Mouse (Mus musculus): ENCODE results near the gene Platr17.
A peak's percentile ranks its signal among the peaks of the same experiment; 100 is the strongest.
"Not testable (repeated sequence)": the region's sequence is repeated elsewhere in the genome, so short reads cannot be mapped to it uniquely, and the experiment has no call there.

Platr17 gene

GRCm38 (mm10) chr17:33904835-33905234 lies at the start of gene Platr17:
Gene Platr17 (plus strand): TSS chr17:33905135.
- not testable (repeated sequence) for DNase-seq

DNA sequence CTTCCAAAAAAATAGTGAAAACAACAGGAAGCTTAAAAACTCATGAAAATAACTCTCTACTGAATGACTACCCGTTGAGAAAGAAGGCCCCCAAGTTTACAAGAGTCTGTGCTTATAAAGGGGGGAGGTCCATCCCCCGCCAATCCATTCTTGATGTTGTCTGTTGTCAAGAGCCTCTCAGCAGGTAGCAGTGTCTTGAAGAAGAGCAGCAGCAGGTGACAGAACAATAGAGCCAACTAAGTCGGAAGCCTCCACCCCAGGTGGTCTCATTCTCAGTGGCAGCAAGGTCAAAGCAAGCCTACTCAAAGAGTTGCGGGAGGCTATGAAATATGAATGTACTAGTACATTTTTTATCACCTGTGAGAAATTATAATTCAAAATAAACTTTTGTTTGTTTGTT lies 47.1 kb upstream of the Platr17 start:
- DNase-seq = no peak

DNA sequence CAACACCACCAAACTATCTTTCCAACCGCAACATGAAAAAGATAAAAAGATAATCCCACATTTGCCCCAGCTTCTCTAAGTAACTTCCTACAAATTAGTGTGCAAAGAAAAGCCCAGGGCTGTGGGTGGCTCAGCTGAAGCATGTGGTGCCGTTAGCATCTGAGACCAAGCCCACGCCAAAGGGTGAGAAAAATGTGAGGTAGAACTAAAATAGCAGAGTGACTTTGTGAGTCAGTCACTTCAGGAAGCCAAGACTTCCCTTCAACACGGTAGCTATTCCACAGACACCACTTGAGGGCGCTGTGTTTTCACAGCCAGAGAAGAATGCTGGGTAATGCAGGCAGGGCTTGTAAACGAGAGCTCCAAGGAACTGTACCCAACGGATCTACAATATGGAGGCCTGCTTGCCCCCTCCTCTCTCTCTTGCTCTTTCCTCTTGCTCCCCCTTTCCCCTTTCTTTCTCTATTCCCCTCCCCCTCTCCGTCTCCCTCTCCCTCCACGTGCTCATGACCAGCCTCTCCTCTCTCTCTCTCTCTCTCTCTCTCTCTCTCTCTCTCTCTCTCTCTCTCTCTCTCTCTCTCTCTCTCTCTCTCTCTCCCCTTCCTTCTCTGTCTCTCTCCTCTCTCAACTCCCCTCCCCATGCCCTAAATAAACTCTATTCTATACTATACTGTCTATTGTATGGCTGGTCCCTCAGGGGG lies 39.5 kb upstream of the Platr17 start:
- no peak for DNase-seq

GRCm38 (mm10) chr17:33873537-33873936 lies 31.4 kb upstream of the Platr17 start, which contains the start of gene Gm7029:
Gene Gm7029 (plus strand): TSS chr17:33873837.
- not testable (repeated sequence) for DNase-seq

DNA sequence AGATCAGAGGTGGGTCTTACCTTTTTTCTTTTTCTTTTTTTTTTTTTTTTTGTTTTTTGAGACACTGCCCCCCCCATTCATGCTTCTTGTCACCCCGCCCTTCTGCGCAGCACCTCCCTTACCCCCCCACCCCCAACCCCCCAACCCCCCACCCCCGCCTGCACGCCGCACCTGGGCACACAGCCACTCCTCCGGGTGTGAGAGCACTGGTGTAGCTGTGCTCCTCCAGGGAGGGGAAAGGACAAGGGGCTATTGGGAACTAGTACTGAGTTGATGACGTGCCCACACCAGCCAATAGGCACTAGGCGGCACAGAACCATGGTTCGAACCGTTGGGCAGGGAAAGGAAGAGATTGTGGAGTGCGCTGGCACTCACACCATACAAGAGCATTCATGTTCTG lies 30.5 kb upstream of the Platr17 start:
- no peak for DNase-seq

- DNase-seq = not testable (repeated sequence)
These were observed 29.1 kb upstream of the Platr17 start for GRCm38 (mm10) chr17:33875797-33876196.

DNA sequence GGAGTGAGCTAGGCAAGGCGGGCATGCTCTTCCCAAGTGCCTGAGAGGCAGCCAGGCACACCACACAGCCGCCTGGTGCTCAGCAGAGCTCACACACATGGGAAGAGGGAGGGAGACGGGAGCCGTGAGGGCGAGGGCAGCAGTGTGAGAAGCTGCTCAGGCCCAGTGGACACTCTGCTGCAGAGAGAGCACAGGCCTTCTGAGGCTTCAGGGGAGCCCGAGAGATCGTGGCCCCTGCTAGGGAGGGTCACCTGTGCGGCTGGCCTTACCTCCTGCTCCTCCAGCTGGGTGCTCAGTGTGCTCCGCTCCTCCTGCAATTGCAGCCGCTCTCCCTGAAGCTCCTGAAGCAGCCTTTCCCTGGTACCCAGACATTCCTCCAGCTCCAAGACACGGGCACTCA lies 20.6 kb upstream of the Platr17 start:
- DNase-seq = not testable (repeated sequence)

GRCm38 (mm10) chr17:33887802-33888201 lies 17.1 kb upstream of the Platr17 start:
- DNase-seq = not testable (repeated sequence)

DNA sequence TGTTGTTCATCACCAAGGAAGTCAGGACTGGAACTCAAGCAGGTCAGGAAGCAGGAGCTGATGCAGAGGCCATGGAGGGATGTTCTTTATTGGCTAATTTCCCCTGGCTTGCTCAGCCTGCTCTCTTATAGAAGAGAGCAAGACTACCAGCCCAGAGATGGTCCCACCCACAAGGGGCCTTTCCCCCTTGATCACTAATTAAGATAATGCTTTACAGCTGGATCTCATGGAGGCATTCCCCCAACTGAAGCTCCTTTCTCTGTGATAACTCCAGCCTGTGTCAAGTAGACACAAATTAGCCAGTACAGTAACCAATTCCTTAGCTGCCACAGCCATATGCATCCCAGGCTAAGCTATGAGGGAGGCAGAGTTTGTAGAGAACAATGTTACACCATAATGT lies 16.7 kb upstream of the Platr17 start:
- DNase-seq = not testable (repeated sequence)

GRCm38 (mm10) chr17:33889941-33890532 lies 14.9 kb upstream of the Platr17 start:
- DNase-seq = not testable (repeated sequence)

GRCm38 (mm10) chr17:33890533-33891059 lies 14.3 kb upstream of the Platr17 start, which contains the start of gene Kifc1:
Gene Kifc1 (minus strand): TSS chr17:33890661.
- peak; percentile 99 for DNase-seq

DNA sequence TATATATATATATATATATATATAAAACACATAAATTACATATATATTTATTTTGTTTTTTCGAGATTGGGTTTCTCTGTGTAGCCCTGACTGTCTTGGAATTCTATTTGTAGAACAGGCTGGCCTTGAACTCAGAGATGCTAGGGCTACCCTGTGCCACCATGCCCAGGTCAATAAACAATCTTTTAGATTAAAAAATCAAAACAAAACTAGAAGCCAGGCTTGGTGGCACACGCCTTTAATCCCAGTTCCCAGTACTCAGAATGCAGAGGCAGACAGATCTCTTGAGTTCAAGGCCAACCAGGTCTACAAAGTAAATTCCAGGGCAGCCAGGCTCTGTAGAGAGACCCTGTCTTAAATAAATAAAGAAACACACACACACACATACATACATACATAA lies 13.6 kb upstream of the Platr17 start:
- no peak for DNase-seq

- peak; percentile 22 for DNase-seq
These were observed 13.0 kb upstream of the Platr17 start for GRCm38 (mm10) chr17:33891892-33892291.

- no peak for DNase-seq
These were observed 12.5 kb upstream of the Platr17 start for GRCm38 (mm10) chr17:33892429-33892828.

GRCm38 (mm10) chr17:33893011-33893410 lies 11.9 kb upstream of the Platr17 start:
- DNase-seq = not testable (repeated sequence)

DNA sequence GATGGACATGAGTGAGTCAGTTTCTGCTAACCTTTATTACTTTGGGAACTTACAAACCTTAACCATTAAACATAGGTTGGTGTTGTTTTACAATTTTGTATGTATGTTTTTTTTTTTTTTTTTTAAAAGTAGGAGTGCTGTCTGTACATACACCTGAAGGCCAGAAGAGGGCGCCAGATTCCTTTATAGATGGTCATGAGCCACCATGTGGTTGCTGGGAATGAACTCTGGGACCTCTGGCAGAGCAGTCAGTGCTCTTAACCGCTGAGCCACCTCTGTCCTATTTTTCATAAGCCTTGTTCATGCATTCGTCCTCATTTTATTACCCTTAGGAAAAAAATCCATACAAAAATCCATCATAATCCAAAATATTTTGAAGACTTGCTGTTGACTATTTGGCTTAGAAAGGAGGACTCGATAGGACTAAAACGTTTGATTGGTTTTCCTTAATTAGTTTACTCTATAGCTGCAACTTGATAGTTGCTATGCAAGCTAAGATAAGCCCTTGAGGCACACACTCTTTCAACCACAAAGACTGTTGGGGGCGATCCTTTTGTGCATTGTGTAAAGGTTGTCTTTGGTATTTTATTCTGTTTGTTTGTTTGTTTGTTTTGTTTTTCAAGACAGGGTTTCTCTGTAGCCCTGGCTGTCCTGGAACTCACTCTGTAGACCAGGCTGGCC lies 7.7 kb upstream of the Platr17 start:
- DNase-seq = peak; percentile 28

- DNase-seq = not testable (repeated sequence)
These were observed 6.7 kb upstream of the Platr17 start for GRCm38 (mm10) chr17:33898193-33898592.

DNA sequence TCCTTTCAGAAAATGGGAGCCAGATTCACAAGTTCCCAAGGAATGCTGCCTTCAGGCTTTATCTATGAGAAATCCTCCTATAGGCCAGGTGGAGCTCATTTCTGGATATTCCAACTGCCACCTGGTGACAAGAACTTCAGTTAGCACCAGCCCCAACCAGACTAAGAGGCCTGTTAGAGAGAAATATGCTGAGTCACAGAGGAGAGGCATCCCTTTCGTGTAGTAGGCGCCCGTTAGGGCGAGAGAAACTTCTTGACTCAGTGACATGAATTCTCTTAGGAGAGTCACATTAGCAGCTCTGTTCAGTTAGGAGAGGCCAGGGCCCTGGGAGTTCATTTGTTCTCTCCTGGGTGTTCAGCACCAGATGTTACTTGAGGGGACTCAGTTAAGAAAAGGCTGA lies 5.3 kb upstream of the Platr17 start:
- DNase-seq = no peak

DNA sequence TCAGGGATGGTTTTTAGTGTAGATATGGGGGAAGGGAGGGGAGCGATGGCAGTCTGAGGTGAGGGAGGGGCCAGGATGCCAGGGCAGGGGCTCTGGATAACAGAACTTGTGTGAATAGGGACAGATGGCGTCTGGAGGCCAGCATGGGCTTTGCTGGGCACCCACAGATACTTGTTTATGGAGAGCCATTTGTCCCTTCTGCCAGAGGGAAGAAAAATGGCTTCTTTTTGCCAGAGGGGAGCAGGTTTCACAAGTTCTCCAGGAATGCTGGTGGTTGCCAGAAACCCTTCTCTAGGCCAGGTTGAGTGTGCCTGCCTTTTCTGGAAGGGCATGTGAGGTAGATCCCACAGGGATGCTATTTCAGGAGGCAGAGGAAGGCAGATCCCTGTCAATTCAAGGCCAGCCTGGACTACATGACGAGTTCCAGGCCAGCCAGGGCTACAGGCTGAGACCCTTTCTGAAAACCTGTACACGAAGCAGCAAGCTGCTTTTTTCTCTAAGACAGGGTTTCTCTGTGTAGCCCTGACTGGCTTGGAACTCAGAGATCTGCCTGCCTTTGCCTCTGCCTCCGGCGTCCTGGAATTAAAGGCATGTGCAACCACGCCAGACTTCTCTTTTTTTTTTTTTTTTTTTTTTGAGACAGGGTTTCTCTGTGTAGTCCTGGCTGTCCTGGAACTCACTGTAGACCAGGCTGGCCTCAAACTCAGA lies 4.5 kb upstream of the Platr17 start:
- no peak for DNase-seq

DNA sequence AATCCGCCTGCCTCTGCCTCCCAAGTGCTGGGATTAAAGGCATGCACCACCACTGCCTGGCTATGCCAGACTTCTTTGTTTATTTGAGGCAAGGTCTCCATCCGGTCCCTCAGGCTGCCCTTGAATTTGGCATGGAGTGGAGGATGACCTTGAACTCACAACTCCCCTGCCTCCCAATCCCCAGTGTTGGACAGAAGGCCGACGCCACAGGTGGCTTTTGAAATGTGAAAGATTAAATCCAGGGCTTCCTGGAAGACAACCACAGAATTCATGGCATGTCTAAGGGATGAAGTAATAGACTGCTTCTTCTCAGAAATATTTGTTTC lies 4.0 kb upstream of the Platr17 start:
- DNase-seq = no peak

DNA sequence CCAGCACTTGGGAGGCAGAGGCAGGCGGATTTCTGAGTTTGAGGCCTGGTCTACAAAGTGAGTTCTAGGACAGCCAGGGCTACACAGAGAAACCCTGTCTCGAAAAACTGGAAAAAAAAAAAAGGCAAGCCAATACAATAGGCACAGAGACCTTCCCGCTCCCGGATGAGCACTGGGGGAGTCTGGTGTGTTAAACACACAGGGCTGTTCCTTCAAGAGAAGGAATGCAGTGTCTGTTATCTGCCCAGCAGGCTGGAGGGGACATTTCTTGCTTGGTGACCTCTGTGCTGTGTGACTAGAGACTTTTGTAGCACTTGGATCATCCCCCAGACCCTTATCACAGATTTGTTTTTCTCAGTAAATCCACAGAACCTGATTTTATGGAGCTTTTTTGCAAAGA lies 3.3 kb upstream of the Platr17 start:
- no peak for DNase-seq

DNA sequence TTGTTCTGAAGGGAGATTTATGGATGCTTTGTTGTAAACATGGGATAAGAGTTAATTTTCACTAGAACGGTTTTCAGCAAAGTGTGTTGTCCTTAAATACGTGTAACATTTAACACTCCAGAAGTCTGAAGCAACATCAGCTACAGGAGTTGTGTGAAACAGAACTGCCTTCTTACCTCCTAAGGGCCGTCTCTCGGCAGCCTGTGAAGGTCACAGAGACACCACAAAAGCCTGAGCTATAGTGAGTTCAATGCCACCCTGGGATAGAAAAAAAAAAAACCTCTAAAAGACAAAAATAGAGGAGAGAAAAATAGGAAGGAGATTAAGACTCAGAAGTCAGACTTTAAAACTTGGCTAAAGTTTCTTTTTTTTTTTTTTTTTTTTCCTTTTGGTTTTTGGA lies 2.9 kb upstream of the Platr17 start:
- no peak for DNase-seq

DNA sequence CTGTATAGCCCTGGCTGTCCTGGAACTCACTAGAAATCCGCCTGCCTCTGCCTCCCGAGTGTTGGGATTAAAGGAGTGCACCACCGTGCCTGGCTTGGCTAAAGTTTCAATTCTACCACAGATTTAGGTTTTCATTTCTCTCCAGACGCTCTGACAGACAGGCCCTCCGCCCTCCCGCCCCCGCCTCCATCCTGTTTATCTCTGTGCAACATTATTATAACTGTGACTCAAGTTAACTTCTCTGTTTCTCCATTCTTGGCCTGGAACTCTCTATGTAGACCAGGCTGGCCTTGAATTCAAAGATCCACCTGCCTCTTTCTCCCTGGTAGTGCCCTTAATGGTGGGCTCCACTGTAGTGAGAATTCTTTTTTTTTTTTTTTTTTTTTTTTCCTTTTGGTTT lies 2.4 kb upstream of the Platr17 start:
- no peak for DNase-seq
